Mouse (Mus musculus): ENCODE measurements around the gene Cers1.

DNA sequence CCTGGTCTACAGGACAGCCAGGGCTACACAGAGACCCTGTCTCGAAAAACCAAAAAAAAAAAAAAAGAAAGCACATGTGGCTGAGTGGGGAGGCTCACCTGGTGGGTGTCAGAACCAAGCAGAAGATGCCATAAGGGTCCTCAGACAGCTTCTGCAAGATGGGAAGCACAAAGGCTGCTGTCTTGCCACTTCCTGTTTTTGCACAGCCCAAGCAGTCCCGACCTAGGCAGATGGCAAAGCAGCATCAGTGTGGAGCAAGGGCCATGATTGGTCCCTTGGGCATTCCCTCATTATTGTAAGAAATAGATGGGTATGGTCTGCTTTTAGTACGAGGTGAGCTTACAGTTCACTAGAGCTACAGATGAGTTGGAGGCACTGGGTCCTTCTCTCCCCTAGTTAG lies 14.7 kb upstream of the Cers1 start:
- TF ChIP-seq POLR2A (IDR thresholded peaks at IDR 0.05; ENCODE audit: insufficient read depth, low read depth, low read length) (no peak), CTCF (IDR thresholded peaks at IDR 0.05) (no peak)
